Mouse (Mus musculus): ENCODE measurements at regions not wholly inside any gene's neighbourhood (a gene's known extent, or its start where the extent isn't known, plus 50 kb on each side); places are given as distances from the start of the nearest gene placed in this dataset.

DNA sequence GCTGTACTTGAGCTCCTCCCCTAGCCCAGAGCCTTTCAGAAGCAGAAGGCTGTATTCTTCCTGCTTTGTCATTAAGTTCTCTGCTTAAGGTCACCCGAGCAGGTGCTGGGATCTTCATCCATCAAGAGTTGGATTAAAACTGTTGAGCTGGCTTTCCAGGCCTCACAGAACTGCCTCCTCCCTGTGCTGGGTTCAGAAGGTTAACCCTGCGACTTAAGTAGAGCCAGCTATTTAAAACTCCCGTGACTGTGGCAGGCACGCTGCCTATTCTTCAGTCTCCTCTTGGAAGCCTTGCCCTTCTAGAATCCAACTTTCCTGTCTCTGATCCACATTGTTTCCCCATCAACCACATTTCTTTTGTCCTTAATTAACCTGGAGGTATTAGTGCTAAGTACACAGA is 273.1 kb downstream of the Mex3b start:
- TF ChIP-seq POLR2A (IDR thresholded peaks at IDR 0.05; ENCODE audit: extremely low read depth, insufficient read depth, low read length), result no peak
- no peak for TF ChIP-seq CTCF (IDR thresholded peaks at IDR 0.05; ENCODE audit: extremely low read depth, insufficient read depth, low read length)
